Mouse (Mus musculus) frontal cortex, postnatal 25 days (tissue): ENCODE measurements around the gene Mrpl36.
A peak's percentile ranks its signal among the peaks of the same experiment; 100 is the strongest.

ENCODE experiments used
- DNase-seq, 2 experiments: peaks; one replicate each; pipeline ENCODE4 v3.0.0; 2022; ENCODE audit warnings: low spot score in 2 of 2

The Mrpl36 gene

DNA sequence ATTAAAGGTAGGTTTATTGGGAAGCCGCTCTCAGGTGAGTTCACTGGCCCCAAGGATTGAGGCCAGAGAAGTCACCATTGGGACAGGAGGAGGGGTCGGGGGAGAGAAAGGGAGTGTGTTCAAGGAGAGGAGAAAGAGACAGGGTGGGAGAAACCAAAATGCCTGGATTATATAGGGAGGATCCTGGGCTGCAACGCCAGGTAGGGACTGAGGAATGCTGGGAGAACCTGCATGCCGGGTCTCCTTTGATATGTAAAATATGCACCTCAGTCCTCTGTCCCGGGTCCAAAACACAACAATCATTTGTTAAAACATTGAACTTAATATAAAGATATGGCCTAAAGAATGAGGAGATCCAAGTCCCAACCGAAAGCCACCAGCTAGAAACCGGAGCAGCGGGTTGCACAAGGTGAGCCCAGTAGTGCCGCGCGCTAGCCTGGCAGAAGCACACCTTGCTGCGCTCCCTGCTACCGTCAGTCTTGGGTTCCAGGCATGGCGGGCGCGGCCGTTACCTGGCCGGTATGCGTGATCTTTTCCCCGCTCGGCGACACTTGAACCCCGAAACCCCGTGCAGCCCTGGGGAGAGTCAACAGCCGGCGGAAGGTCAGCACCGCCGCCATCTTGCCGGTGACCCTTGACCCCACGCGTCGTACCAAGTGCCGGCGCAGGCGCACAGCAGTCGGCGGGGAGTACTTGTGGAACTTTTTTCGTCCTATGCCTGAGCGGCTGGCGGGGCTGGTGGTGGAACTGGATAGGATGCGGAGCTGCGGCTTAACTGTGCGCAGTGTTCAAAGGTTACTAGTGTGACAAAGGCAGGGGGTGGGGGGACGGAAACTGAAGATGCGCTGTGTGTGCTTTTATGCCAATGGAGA, at the start of gene Mrpl36, which contains the start of gene Ndufs6:
Mrpl36 (plus strand) TSS at position 687 of the 872 bp plus-strand sequence.
Ndufs6 (minus strand) TSS at position 716 of the 872 bp plus-strand sequence.
- DNase-seq: peak; percentile 82 to 88

DNA sequence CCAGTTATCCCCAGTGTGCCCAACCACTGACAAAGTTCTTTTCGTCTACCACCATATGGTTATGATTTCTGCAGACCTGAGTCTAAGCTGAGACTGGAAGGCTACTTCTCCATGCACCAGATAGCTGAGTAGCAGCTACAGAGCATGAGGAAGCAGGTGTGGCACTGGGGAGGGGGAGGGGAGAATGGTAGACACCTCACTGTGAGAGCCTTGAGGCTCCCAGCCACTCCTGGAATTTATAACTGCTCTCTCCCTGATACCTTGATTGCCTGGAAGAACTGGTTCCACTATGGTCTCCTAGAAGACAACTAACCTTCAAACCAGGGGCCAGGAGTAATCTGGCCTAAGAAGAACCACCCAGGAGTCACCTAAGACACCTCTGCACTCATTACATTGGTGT, 49.1 kb upstream of the Mrpl36 start:
- DNase-seq: no peak

DNA sequence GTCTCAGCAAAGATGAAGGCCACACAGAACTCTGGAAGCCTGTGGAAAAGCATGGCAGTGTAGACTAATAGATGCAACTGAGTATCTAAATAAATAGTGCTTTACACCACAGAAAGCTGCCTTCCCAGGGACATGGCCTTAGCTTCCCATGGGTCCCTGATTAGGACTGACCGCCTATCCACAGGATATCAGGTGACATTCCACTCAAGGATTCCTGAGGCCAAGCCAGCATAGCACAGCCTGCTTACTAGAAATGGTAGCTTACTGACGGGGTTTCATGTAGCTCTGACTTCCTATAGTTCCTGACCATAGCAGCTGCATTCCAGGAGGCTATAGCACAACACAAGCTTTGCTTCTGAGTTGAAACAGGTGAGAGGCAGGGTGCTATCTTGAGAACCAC, 45.9 kb upstream of the Mrpl36 start:
- DNase-seq: no peak

DNA sequence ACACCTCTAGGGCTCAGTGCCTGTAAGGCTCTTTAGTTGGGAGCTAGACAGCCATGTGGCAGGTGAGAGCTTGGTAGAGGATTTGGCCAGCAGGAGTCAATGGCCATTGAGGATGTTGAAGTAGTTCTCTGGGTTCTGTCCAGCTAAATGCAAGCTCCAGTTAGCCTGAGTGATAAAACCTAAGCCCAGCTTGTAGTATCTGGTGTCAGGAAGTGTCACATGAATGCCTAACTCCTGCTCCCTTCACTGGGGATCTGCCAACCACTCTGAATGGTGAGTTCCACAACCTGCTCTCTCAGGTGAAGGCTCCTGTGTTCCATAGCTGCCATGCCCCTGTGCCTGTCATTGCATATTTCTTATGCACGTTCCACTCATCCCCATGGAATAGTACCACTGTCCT, 44.8 kb upstream of the Mrpl36 start:
- DNase-seq: no peak

DNA sequence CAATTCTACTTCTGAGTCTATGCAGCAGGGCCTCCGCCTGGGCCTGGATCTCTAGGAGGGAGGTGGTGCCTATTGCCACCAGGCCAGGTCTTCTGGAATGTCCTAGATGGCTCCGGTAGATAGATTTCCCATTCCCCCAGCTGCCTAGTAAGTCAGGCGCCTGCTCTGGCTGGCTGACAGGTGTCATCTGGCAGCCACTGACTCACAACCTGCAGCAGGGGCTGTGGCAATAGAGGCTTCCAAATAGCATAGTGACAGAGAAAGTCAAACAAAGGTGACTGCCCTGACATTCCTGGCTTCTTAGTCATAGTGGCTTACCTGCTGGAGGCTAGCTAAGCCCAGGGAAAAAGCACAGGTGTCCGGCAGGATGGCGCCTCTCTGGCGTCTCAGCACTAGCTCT, 38.1 kb upstream of the Mrpl36 start:
- no peak for DNase-seq

DNA sequence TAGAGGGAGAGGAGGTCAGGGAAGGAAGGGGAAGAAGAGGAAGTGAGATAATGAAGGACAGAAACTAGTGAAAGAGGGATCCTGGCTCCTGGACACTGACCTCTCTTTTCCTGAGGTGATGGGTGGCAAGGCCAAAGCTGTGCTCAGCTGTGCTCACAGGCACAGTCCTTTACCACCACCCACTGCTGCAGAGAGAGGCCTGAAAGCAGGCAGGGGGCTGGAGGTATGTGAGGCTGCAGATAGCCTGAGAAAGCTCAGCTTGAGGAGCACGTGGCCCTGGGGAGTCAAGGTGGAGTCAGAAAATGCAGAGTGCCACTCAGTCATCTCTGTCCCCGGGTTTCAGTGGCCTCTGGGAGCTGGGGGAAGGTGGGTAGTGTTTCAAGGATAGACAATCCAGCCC, 37.2 kb upstream of the Mrpl36 start:
- no peak for DNase-seq

DNA sequence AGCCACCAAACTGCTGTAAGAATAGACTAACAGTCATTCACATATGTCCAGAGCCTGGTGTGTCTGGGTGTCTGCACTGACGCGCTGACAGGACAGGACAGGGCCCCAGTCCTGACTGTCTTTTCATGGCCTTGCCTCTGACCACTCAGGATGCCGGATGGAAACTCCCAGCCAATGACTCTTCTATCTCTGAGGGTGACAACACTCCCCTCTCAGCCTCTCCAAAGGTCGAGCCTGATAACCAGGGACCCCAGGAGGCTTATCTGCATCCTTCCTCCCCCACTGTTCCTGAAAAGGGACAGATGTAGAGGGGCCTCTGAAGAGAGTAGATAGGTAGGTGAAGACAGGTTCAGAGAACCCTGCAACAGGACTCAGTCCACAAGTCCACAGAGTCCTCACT, 29.6 kb upstream of the Mrpl36 start:
- no peak for DNase-seq

DNA sequence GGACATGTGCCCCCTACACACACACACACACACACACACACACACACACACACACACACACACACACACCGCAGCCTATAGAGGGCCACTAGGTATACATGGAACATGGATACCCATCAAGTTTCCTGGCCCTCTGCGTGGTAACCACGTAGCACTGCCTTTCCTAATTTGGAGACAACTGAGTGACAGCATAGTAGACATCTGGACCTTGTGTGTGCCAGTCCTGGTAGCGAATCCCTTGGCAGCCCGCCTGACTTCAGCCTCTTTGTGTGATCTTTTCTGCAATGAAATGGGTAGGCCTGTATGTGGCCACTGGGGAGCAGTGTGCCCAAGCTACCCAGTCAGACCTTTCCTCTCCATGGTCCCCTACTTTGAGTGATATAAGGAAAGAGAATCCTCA, 29.0 kb upstream of the Mrpl36 start:
- no peak for DNase-seq

DNA sequence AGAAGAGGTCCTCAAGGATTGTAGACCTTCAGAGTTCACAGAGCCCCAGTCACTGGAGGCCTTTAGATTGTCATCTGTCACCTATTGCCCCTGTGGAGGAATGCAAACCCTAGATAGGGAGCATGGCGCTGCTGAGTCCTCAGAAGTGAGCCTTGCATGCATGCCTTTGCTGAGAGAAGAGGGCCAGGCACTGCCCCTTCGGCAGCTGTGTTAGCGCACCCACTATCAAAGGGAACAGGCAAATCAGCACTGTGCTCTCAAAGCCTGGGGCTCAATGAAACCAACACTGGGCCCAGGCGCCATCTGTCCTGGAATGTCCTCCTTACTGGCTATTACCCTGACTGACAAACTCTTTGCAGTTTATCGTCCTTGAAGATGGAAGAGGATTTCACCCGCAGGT, 23.6 kb upstream of the Mrpl36 start:
- DNase-seq: no peak

DNA sequence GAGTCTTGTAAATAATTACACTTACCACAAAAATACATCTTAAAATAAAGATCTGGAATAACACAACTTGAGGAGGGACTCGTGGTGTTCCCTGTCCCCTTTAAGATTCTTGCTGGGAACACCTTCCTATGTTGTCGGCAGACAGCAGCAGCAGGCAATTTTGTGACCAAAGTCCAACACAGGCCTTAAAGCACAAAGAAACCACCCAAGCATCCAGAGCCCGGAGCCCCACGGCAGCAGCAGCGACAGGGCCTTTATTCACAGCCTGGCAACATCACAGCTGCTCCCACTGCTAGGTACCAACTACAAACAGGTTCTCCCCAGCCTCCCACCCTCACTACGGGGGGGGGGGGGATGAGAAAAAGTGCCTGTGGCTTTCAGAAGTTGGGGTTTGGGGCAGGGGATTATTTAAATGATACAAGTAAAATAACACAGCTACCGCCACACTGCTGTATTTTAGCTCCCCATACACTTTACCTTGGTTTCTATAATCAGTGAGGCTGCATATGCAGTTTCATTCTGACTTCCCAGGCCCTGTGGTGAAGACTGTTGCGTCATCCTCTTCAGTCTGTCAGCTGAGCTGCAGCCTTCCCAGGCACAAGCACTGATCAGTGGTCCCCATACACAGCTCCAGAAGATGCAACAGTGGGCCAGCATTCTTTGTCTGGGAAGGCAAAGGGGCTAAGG, 22.8 kb upstream of the Mrpl36 start:
- no peak for DNase-seq

DNA sequence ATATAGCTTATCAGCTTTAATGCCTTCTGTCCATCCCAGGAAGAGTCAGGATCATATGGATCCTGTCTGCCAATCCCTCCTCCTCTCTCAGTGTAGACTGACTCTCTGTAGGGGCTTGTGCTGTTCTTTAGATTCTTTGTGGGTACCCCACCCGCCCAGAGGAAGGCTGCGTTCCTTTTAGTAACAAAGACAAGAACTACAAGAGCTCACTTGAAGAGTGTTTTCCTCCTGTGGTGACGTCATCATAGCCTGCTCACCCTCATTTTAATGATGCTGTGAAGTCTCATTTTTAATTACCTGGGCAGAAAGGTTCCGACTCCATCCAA, 22.3 kb upstream of the Mrpl36 start:
- DNase-seq: no peak

DNA sequence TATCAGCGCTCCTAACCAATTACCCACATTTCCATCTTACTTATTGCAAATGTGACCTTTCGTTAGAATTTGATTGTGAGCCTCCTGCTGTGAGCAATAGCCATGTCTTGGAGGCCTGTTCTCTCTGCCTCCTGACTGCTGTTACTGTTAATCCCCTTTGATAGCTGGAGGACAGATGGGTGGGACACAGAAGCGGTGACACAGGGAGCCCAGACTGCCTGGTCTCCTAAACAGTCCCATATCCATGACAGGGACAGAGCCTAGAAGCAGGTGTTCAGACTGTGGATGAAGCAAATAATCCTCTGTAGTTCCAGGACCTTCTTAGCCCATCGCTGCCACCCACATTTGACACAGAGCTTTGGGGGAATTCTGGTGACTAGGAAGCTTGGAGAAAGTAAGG, 21.9 kb upstream of the Mrpl36 start:
- DNase-seq: no peak

DNA sequence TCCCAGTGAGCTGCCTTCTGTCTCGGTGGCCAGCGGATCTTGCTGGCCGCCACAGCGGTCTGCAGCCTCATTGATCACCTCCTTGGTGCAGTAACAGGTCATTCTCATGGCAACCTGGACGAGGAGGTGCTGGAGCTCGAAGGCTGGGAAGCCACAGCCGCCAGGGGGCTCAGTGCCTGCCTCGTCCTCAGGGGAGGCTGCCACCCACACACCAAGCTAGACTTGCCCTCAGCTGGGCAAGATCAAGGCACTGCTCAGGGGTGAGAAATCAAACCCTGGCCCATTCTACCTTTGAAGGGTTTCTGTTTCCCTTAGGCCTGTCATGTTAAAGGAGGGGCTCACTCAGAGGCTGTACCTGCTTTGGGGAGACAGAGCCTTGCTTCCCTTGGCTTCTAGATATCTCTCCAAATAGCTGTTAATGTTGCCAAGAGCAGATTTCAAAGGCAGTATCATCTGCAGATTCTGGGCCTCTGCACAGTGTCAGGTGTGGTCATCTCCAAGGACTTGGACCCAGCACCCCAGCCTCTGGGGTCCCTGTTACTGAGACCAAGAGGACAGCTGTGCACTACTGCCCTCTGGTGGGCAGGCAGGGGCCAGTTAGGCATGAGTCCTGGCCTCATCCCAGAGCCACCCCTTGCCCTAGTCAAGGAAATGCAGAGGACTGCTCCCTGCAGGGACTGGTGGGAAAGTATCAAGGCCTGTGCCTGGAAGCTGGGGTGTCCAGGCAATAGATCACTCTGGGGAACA, 18.0 kb upstream of the Mrpl36 start:
- DNase-seq: peak in 1 of 2 experiments; percentile 17

DNA sequence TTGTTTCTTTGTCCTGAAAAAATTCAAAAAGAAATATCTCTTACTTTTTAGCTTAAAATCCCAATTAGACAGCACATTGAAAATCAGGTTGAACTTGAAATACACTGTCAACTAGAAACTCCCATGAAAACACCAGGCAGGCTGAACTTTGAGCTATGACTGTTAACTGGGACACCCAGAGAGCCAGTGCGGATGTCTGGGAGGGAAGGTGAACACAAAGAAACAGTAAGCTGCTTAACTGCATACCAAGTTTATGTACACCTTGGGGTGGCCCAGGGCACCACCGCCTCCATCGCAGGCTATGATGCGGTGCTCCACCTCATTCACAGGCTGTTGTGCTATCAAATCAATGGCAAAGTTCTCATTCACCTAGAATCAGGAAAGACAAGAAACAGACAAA, 8.3 kb upstream of the Mrpl36 start:
- DNase-seq: no peak

DNA sequence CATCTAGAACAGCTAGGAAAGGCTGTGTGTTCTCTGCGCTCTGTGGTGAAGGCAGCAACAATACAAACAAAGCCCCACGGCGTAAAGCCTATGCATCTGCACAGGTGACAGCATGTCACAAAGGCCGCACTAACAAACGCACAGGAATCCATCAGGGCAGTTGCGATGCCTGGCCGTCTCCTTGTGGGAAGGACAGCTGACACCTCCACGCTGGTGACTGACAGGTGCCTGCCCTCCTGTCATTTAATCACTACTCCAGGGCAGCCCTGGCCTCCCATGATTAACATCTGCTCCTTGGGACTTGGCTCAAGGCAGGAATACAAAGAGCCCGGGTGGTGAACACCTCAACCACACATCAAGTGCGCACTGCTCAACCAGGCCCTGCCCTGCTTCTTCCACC, 5.7 kb upstream of the Mrpl36 start:
- no peak for DNase-seq

DNA sequence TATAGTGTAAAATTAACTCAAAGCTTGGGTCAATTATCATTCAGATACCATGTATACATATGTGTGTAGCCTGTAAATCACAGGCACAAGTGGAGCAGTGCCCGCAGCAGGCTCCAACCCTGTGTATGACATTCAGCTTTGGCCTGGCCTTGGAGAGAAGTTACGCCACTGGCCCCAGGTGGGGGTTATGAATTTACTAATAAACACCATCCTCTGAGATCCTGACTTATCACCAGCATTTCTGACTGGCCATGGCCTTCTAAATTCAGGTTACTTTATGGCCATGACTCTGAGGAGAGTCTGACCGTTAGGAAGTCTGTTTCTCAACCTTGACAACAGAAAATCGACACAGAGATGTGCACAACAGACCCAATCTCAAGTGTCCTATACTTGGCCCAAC, 4.9 kb upstream of the Mrpl36 start:
- no peak for DNase-seq

DNA sequence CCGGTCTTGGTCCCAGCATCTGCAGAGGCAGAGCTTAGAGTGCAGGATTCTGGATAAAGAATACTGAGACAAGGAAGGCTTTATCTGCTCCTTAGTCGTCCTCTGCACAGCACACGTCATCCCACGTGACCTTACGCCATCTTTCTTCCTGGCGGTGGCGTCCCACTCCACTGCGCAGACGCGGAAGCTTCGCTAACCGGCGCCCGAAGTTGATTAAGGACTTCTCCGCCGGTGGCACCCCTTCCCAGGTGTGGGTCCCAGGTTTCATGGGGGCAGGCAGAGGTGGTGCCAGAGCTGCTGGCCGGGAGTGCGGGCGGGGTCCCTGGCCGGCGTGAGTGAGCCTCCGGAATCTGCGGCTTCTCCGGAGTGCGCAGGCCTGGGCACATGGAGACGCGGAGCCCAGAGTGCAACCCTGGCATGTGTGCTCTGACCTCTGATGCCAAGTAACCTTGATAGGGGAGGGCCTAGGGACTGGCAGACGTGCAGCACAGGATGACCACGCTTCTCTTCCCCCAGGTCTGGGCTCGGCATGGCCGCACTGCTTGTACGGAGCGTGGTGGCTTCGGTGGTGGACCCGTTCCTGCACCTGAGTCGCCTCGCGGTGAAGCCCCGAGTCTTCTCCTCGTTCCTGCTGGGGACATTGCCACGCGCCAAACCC, 2.7 kb downstream of the Mrpl36 start:
- peak; percentile 82 to 87 for DNase-seq

DNA sequence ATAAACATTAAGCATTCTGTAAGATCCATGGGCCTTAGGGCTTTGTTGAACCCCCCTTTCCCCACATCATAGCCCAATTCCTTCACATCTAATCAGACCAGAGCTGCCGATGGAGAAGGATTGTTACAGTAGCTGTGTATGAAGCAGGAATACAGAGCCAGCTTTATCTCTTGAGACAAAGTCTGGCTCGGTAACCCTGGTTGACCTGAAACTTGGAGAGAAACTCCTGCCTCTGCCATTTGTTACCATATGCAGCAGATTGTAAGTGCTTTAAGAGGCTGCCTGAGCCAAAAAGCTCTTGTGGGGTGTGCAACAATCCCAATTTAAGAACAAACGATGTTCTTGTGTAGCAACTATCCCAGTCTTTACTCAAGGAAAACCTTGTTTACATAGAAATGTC, 3.4 kb downstream of the Mrpl36 start:
- DNase-seq: no peak

DNA sequence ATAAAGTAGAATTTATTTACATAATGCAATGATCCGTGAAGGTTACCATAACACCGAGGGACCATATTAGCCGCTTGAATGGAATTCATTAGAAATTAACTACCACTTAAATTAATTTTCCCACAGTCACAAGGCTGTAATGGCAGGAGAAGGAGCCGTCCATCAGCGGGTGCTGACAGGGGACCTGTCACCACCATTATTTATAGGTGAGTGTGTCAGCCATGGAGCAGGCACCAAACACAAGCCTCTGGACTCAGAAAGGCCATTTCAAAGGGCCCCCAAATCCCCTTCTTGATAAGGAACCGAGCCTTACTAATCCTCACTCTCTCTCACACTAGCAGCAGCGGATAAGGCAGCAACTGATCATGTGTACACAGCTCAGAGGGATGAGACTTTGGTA, 8.4 kb downstream of the Mrpl36 start:
- no peak for DNase-seq

DNA sequence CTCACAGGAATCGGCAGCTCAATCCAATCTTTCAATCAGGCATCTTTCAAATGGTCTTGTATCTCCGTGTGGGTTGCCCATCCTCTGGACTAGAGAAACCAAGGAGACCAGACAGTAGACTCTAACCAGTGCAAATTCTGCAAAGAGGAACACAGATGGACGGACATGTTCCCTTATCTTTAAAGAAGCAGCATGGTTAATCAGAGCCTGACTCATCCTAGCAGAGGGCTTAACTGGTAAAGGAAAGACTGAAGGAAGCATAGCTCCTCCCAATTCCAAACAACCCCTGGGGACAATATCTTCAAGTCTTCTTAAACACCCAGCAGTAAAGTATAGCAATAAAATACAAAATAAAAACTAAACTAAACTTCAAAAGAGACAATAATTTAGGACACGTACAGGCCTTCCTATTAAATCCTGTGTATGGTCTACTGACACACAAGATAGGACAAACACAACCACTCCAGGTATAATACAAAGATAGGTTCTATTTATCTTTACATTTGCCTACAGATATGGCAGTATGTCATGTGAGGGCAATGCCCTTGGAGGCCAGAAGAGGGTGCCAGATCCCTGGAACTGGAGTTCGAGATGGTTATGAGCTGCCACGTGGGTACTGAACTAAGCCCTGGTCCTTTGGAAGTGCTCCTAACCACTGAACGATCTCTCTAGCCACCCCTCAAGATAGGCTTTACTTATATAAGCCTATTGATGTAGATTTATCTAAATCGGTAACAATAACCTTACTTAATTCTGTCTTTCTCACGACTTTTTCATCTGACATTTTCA, 17.0 kb downstream of the Mrpl36 start:
- no peak for DNase-seq

DNA sequence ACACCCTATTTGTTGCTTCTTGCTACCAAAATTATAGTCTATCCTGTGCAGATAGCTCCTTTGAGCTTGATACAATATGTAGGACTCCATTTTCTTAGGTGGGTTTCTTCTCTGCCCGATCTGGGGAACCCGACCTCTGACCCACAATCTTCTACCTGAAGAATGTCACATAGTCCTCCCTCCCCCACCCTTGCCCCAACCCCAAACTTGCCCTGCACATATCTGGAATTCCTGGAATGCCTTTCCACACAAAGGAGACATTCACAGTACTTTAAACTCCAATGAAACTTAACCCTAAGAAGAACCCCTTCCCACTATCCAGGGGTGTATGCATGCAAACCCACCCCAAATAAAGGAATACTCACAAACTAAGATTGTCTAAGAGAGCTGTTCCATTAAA, 17.8 kb downstream of the Mrpl36 start:
- no peak for DNase-seq
